Mouse (Mus musculus) left cerebral cortex, adult 6 months (tissue): ENCODE results near the gene Hcst. TPM values are rescaled to one million over a fixed set of nuclear protein-coding genes. Genes with fewer than 3 reads are reported as not detected.

Source experiments
- long read RNA-seq, 2 experiments: library from polyadenylated mRNA; unstranded; transcript quantifications; one replicate each; pipeline ENCODE4 v2.0.0; 2019 to 2020
- polyA plus RNA-seq: library from polyadenylated mRNA; unstranded; fragments of <200 nt; fragmentation: Nextera tagmentation; gene quantifications from 2 replicates; pipeline ENCODE4 v1.2.3, GENCODE M21; 2021

Gene Hcst
- polyA plus RNA-seq: 3.4 TPM in 2 replicates
- long read RNA-seq, experiment 1: 0 reads
- long read RNA-seq, experiment 2, partial matches to known transcripts: 0 of 3 reads
- long read RNA-seq, experiment 2, other reads (novel, unspliced or antisense): 0 of 3 reads

DNA sequence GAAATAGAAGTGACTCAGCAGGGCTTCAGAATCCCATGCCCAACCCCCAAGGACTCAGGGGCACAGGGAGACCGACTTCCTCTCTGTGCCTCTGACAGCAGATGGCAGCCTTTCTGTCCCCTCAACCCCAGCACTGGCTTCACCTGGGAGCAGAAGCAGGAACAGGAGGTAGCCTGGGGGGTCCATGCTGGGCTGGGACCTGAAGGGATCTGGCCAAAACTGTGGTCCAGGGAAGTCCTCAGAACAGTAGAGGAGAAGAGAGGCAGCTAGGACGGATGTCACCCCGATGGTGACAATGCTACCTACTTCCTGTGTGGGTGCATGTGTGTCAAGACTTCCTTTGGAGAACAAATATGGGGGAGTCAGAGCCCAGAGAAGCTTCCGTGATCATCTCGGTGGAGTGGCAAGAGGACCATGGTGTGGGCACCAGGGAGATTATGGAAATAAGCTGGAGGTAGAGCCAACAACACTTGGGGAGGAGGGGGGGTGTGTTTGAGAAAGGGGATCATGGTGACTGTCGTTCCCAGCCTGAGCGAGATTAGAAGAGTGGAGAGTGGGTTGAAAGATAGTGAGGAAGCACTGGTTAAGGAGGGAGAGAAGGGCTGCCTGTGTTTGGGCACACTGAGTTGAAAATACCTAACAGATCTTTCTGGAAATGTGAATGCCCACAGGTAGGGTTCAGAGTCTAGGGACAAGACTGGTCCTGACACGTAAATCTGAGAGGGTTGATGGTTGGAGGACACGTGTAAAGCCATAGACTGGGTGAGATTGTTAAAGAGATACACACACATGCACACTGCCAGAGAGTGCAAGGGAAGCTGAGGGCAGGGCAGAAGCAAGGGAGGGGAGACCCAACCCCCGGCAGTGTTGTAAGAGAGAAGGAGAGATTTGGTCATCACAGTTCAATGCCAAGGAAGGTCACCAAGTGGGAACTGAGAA is at the start of gene Hcst:
Gene Hcst, minus strand, starts transcription at position 294 of the 939 bp plus-strand sequence.

DNA sequence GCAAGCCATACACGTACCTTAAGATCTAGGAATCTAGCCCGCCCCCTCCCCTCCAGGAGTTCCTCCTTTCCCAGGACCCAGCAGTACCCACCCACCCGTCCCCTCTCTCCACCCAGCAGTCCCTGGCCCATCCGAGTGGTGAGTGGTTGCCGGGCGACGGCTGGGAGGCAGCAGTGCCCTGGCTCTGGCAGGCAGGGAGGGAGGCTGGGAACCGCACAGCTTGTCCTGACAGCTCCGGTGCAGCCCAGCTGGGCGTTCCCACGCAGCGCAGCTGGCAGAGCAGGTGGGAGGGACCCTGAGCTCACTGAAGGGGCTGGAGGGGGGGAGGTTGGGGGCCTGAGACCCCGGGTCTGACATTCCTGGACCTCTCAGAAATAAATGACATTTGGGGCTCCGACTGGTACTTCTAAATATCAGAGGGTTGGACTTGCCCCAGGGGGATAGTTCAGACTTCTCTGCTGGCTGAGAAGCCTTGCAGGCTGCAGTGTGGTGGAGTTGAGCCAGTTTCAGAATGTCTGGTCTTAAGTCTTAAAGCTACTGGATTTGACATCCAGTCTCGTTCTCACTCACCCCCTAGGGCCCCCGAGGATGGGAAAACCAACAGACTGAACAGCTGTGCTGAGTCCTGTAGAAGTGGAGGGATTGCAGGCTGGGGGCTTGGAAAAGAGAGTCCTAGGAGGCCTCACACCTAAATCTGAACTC is 38.1 kb upstream of the Hcst start, which contains the start of the genes Kirrel2 and Nphs1:
Gene Kirrel2, minus strand, starts transcription at position 62 of the 702 bp plus-strand sequence.
Gene Nphs1, plus strand, starts transcription at position 687 of the 702 bp plus-strand sequence.

DNA sequence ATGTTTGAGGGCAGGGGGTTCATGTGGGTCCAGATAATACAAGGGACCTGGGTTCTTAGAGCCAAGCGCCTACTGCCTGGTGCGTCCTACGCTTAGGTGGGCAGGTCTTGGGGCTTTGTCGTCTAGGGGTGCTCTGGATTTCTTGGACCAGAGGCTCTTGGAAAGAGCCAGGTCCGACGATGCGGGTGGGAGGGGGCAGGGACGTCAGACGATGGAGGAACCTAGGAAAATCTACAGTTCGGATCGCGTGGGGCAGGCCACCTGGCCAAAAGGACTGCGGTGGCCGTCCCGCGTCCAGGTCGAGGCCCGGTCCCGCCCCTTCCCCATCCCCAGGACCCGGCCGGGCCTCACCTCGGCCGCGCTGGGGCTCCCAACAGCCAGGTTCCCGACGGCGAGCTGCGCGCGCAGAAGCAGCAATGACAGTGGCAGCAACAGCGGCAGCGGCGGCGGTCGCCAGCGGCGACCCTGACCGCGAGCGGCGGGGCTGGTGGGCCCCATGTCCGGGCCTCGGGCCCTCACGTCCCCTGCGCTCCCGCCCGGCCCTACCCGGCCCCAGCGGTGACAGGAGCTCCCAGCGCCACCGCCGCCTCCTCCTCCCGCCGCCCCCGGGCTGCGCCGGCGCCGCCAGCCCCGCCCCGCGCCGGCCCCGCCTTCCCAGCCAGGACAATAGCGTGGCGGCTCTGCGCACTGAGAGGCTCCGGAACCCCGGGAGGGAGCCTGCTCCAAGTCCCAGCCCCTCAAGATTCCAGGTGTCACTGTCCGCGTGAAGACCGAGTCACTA is 25.5 kb upstream of the Hcst start, which contains the start of gene Aplp1:
Gene Aplp1, minus strand, starts transcription at position 565 of the 781 bp plus-strand sequence.

DNA sequence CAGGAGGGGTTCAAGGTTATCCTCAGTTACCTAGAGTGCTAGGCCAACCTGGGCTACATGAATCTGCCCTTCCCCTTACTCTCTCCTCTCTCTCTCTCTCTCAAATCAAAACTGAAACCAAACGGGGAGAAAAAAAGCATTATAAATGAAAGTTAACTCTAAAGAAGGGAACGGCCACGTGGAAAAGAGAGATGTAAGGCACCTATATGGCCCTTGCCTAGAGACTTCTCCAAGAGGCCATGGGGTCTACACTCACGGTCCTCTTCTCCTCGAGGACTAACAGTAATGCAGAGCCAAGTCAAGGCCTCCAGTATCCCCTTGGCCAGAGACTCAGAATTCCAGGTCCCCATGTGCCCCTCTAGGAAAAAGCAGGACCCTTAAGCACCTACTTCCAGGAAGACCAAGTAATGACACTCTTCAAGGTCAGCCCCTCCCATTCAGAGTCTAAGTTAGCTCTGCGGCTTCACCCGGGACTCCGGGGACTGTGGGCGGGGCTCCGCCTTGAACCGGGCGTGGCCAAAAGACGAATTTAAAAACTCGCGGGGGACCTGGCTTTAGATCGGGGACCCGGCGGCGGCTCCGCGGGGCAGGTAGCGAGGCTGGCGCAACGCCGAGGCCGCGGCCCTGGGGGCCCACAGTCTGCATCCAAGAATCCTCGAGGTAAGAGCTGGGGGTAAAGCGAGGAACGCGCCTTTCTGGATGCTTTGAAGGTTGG is 1.7 kb upstream of the Hcst start, which contains the start of gene Nfkbid:
Gene Nfkbid, plus strand, starts transcription at position 558 of the 715 bp plus-strand sequence.

DNA sequence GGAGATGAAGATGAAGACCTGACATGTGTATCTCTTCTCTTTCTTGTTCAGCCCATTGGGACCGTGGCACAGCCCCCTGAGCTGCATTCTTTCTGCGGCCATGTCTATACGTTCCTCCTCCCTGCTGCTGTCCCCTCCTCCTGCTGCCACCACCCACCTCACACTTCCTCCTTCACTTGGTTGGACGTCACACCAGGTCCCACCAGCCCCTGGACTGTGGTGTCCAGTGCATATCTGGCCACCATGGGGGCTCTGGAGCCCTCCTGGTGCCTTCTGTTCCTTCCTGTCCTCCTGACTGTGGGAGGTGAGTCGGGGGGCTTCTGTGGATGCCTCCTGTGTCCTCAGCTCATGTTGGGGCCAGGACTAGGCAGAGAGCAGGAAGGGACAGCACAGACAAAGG is 6.1 kb downstream of the Hcst start, which contains the start of gene Tyrobp:
Gene Tyrobp, plus strand, starts transcription at position 165 of the 400 bp plus-strand sequence.

Other genes starting within 250 kb of the Hcst start
- gene Cox7a1, start 235.7 kb downstream of the Hcst start, polyA plus RNA-seq: 16.1 and 18.0 TPM in 2 replicates
- gene Capns1, start 221.0 kb downstream of the Hcst start, polyA plus RNA-seq: 33.9 and 42.1 TPM in 2 replicates
- 137 and 163 TPM in 2 replicates for gene Polr2i, start 187.9 kb downstream of the Hcst start, polyA plus RNA-seq
- gene Tbcb, start 187.6 kb downstream of the Hcst start, polyA plus RNA-seq: 249 and 338 TPM in 2 replicates
- not detected in 2 replicates for gene Ovol3, start 184.1 kb downstream of the Hcst start, polyA plus RNA-seq
- 0.15 and 0.24 TPM in 2 replicates for gene Thap8, start 139.8 kb downstream of the Hcst start, polyA plus RNA-seq
- 0.26 and 0.46 TPM in 2 replicates for gene Wdr62, start 139.4 kb downstream of the Hcst start, polyA plus RNA-seq
- gene Clip3, start 128.1 kb downstream of the Hcst start, polyA plus RNA-seq: 112 and 324 TPM in 2 replicates
- 144 and 154 TPM in 2 replicates for gene Alkbh6, start 111.1 kb downstream of the Hcst start, polyA plus RNA-seq
- 0.79 and 1.5 TPM in 2 replicates for gene Syne4, start 105.0 kb downstream of the Hcst start, polyA plus RNA-seq
- gene E130208F15Rik, start 98.1 kb downstream of the Hcst start, polyA plus RNA-seq: 4.9 TPM in 1 of 2 replicates, not detected in the other
- 22.9 and 31.6 TPM in 2 replicates for gene Sdhaf1, start 96.0 kb downstream of the Hcst start, polyA plus RNA-seq
- gene Lrfn3, start 57.1 kb downstream of the Hcst start, polyA plus RNA-seq: 4.3 and 5.7 TPM in 2 replicates
- 109 and 120 TPM in 2 replicates for gene Tyrobp, start 6.1 kb downstream of the Hcst start, polyA plus RNA-seq
- gene Nfkbid, start 1.9 kb upstream of the Hcst start, polyA plus RNA-seq: 0.63 and 0.77 TPM in 2 replicates
- gene Aplp1, start 25.7 kb upstream of the Hcst start, polyA plus RNA-seq: 261 and 1,018 TPM in 2 replicates
- 2.8 and 3.5 TPM in 2 replicates for gene Kirrel2, start 37.8 kb upstream of the Hcst start, polyA plus RNA-seq
- gene Nphs1, start 38.5 kb upstream of the Hcst start, polyA plus RNA-seq: 0.39 and 0.83 TPM in 2 replicates
- not detected in 2 replicates for gene Prodh2, start 73.8 kb upstream of the Hcst start, polyA plus RNA-seq
- gene Arhgap33, start 115.2 kb upstream of the Hcst start, polyA plus RNA-seq: 42.0 and 69.4 TPM in 2 replicates
- gene Hspb6, start 132.3 kb upstream of the Hcst start, polyA plus RNA-seq: 4.9 and 7.6 TPM in 2 replicates
- 0.69 and 2.1 TPM in 2 replicates for gene Proser3, start 132.4 kb upstream of the Hcst start, polyA plus RNA-seq
- 54.8 and 66.6 TPM in 2 replicates for gene Lin37, start 140.0 kb upstream of the Hcst start, polyA plus RNA-seq
- 108 and 133 TPM in 2 replicates for gene U2af1l4, start 143.4 kb upstream of the Hcst start, polyA plus RNA-seq
- gene Gm49396, start 143.5 kb upstream of the Hcst start, polyA plus RNA-seq: 0.67 and 0.75 TPM in 2 replicates
- gene Psenen, start 143.8 kb upstream of the Hcst start, polyA plus RNA-seq: 187 and 210 TPM in 2 replicates
- 0.55 and 1.2 TPM in 2 replicates for gene Igflr1, start 145.6 kb upstream of the Hcst start, polyA plus RNA-seq
- 2.0 and 3.6 TPM in 2 replicates for gene Kmt2b, start 168.9 kb upstream of the Hcst start, polyA plus RNA-seq
- gene Zbtb32, start 179.1 kb upstream of the Hcst start, polyA plus RNA-seq: 0.36 TPM in 1 of 2 replicates, not detected in the other
- gene Upk1a, start 193.0 kb upstream of the Hcst start, polyA plus RNA-seq: 0.13 and 0.23 TPM in 2 replicates
- 2,467 and 2,532 TPM in 2 replicates for gene Cox6b1, start 206.3 kb upstream of the Hcst start, polyA plus RNA-seq
- gene Etv2, start 216.0 kb upstream of the Hcst start, polyA plus RNA-seq: not detected in 2 replicates
- 112 and 122 TPM in 2 replicates for gene Rbm42, start 230.5 kb upstream of the Hcst start, polyA plus RNA-seq
- gene Haus5, start 245.1 kb upstream of the Hcst start, polyA plus RNA-seq: 3.6 and 4.0 TPM in 2 replicates